Mouse (Mus musculus) left cerebral cortex, postnatal 14 days (tissue): Measurements from ENCODE around the gene Sh3bp1. TPM values are rescaled to one million over a fixed set of nuclear protein-coding genes. Genes with fewer than 3 reads are reported as not detected.

ENCODE experiments used
- DNase-seq, 2 experiments: peaks; one replicate each; pipeline ENCODE4 v3.0.0; 2021 to 2022; ENCODE audit warnings: low spot score in 2 of 2, mixed read lengths in 1 of 2
- intact Hi-C: fragments of 180-260 bp; cut with DNase I; formaldehyde crosslinking; loops from one replicate; pipeline ENCODE4 v1.15.1; 2025
- long read RNA-seq, 2 experiments: library from polyadenylated mRNA; stranded (forward); transcript quantifications; one replicate each; pipeline ENCODE4 v2.0.0; 2021
- total RNA-seq, 2 experiments: library from RNA; stranded (reverse); gene quantifications; 2 replicates each; pipeline ENCODE4 v1.2.3; 2021

The Sh3bp1 gene
- 10 to 100 TPM; 13.4 TPM for total RNA-seq
- long read RNA-seq, experiment 1, transcript Sh3bp1-201 (18 exons, 2,375 nt), result major isoform, 6 of 10 reads
- long read RNA-seq, experiment 1, partial matches to known transcripts, result 1 of 10 reads
- long read RNA-seq, experiment 1, other reads (novel, unspliced or antisense), result 3 of 10 reads
- long read RNA-seq, experiment 2, partial matches to known transcripts, result 1 of 4 reads
- long read RNA-seq, experiment 2, other reads (novel, unspliced or antisense), result 3 of 4 reads

- peak in 1 of 2 experiments; percentile 60 for DNase-seq
- intact Hi-C loops, result no loop called here
Measured at GRCm38 (mm10) chr15:78899740-78900584, at the start of gene Sh3bp1. Gene Sh3bp1, plus strand, starts transcription at chr15:78899768.

GRCm38 (mm10) chr15:78850059-78850824 is 49.3 kb upstream of the Sh3bp1 start:
- intact Hi-C loops, result no loop called here
- DNase-seq, result no peak

GRCm38 (mm10) chr15:78850944-78851343 is 48.6 kb upstream of the Sh3bp1 start:
- intact Hi-C loops, result no loop called here
- DNase-seq, result no peak

- intact Hi-C loops, result no loop called here
- peak; percentile 94 to 95 for DNase-seq
Measured at GRCm38 (mm10) chr15:78851505-78852153, 47.9 kb upstream of the Sh3bp1 start.

GRCm38 (mm10) chr15:78855303-78855965 is 44.1 kb upstream of the Sh3bp1 start, which contains the start of gene Lgals2:
Gene Lgals2, minus strand, starts transcription at chr15:78855529.
- intact Hi-C loops, result no loop called here
- no peak for DNase-seq

GRCm38 (mm10) chr15:78857009-78857408 is 42.6 kb upstream of the Sh3bp1 start:
- intact Hi-C loops, result no loop called here
- peak; percentile 33 to 43 for DNase-seq

- DNase-seq, result no peak
- intact Hi-C loops, result no loop called here
Measured at GRCm38 (mm10) chr15:78859311-78859710, 40.3 kb upstream of the Sh3bp1 start.

- intact Hi-C loops, result no loop called here
- DNase-seq, result no peak
Measured at GRCm38 (mm10) chr15:78859714-78860113, 39.9 kb upstream of the Sh3bp1 start.

GRCm38 (mm10) chr15:78862280-78862679 is 37.3 kb upstream of the Sh3bp1 start:
- no peak for DNase-seq
- intact Hi-C loops, result no loop called here

- intact Hi-C loops, result no loop called here
- DNase-seq, result no peak
Measured at GRCm38 (mm10) chr15:78863154-78863553, 36.4 kb upstream of the Sh3bp1 start.

- intact Hi-C loops, result no loop called here
Measured at GRCm38 (mm10) chr15:78863852-78864253, 35.7 kb upstream of the Sh3bp1 start.

GRCm38 (mm10) chr15:78868398-78868797 is 31.2 kb upstream of the Sh3bp1 start:
- intact Hi-C loops, result no loop called here
- DNase-seq, result peak in 1 of 2 experiments; percentile 44

More at GRCm38 (mm10) chr15:78863852-78864253, 35.7 kb upstream of the Sh3bp1 start:
- no peak for DNase-seq

GRCm38 (mm10) chr15:78868826-78869233 is 30.7 kb upstream of the Sh3bp1 start:
- DNase-seq, result no peak
- intact Hi-C loops, result no loop called here

- DNase-seq, result peak in 1 of 2 experiments; percentile 52
Measured at GRCm38 (mm10) chr15:78869775-78870174, 29.8 kb upstream of the Sh3bp1 start.

GRCm38 (mm10) chr15:78872021-78872608 is 27.5 kb upstream of the Sh3bp1 start:
- intact Hi-C loops, result loop anchor here (5.0 kb wide), 1 partner anchor 45 kb away; no protein-coding TSS in a partner anchor
- no peak for DNase-seq

More at GRCm38 (mm10) chr15:78869775-78870174, 29.8 kb upstream of the Sh3bp1 start:
- intact Hi-C loops, result loop anchor here (5.0 kb wide), 1 partner anchor 42 kb away; no protein-coding TSS in a partner anchor

GRCm38 (mm10) chr15:78873803-78874435 is 25.6 kb upstream of the Sh3bp1 start:
- intact Hi-C loops, result loop anchor here (5.0 kb wide), 1 partner anchor 47 kb away; no protein-coding TSS in a partner anchor
- DNase-seq, result no peak

GRCm38 (mm10) chr15:78874989-78875388 is 24.6 kb upstream of the Sh3bp1 start:
- intact Hi-C loops, result loop anchor here (5.0 kb wide), 1 partner anchor 48 kb away; no protein-coding TSS in a partner anchor
- DNase-seq, result no peak

GRCm38 (mm10) chr15:78875537-78875936 is 24.0 kb upstream of the Sh3bp1 start:
- no peak for DNase-seq
- intact Hi-C loops, result no loop called here
